Mouse (Mus musculus): ENCODE measurements around the gene Dph1. TPM values are rescaled to one million over a fixed set of nuclear protein-coding genes. Genes with fewer than 3 reads are reported as not detected.

The Dph1 gene
- 12.1 TPM for polyA plus RNA-seq (2014; fragmentation: Illumina TruSeq; extraction: RNeasy Lipid Tissue Mini Kit (QIAGEN cat#74804); ENCODE audit: low read depth, low replicate concordance)

DNA sequence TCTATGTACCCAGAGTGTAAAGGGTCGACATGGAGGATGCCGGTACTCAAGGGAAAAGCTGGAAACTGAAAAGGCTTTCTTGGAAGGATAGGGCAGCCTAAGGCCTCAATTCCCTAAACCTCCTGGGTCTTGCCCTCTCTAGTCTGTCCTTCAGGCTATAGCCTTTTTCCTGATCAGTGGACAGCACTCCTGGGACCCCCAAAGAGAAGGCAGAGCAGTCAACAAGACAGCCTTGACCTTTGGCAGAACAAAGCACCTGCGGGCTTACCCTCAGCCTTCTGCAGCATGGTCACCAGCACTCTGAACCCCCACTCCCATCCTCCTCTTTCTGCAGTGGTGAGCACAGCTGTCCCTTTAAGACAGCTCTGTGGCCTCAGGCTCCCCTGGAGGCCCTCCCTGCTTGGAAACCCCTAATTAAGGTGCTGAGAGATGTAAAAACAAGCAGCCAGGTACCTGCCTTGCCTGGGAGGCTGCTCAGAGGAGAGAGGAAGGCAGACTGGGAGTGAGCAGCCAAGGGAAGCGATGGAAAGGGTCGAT is at the start of gene Dph1:
Gene Dph1, minus strand, starts transcription at position 337 of the 537 bp plus-strand sequence.

DNA sequence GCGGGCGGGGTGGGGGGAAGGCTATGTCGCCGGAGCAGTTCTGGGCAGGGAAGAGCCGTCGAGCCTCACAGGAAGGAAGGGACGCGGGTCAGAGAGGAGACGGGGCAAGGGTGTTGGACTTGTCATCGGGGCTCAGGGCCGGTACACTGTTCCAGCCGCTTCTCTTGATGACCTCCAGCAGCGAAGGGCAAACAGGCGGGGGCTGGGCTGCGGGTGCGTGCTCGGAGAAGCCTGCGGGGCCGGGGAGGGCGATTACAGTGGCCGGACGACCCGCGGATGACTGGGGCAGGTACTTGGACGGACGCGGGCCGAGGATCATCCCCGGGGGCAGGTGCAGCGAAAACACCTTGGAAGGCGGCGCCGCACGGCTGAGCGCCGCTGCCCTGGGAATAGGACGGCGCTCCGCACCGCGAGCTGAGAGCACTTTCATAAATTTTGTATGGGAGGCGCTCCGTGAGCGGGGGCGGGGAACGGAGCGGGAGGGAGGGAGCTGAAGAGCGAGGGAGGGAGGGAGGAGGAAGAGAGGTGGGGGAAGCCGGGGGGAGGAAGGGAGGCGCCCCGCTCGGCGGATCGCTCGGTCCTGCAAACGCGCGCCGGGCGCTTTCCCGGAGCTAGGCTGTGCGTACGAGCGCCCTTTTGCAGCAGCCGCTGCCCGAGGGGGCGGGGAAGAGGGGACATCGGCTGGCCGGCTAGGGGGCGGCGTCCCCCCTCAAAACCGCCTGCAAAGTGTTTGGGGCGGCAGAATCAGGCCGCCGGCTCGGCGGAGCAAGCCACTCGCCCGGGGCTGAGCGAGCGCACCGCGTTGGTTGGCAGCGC is 2.4 kb upstream of the Dph1 start, which contains the start of gene Rtn4rl1:
Gene Rtn4rl1, plus strand, starts transcription at position 528 of the 816 bp plus-strand sequence.

DNA sequence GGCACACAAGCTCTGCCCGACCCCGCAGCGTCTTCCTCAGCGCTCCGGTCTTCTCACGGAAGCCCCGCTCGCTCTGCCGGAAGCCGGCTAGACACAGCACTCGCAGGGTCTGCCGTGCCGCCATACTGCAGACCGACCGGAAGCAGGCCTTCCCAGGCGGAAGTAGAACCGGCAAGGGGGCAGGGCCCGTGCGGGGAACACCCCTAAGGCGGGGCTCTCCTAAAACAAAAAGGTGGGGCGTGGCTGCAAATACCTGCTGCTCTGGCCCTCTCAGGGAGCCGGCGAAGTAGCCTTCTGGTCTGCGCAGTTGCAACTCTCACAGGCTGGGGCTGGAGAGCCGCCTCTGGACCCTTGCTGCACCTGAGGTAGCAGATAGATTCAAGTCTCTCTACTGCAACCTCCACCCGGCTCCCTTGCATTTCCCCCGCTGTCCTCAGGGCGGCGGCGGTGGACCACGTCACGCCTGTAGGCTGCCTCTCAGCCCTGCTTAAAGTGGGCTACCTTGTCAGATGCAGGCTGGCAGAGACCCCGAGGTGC is 12.3 kb downstream of the Dph1 start, which contains the start of gene Ovca2:
Gene Ovca2, minus strand, starts transcription at position 164 of the 537 bp plus-strand sequence.

DNA sequence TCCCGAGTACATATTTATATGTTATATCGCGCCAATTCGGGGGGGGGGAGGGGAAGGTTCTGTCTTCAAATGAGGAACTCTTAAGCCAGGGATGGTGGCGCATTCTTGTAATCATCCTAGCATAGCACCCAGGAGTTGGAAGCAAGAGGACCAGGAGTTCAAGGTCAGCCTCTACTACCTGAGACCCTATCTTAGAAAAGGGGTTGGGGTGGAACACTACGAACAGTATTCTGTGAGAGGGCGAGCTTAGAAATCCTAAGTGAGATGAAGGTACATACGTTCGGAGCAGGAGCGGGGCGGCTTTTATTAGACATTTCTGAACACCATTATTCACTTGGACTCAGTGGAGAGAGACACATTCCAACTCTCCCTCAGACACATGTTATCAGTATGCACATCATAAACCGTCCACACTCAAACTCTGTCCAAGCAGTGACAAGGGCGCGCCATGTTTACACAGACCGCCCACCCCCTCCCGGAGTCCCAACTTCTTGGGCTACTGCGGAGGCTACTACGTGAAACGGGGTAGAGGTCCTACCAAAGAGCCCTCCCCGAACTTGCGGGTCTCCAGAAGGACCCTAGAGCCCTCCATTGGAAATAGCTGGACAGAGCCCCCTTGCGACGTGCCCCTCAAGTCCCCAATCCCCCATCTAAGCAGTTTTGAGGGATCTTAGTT is 21.5 kb downstream of the Dph1 start, which contains the start of gene Hic1:
Gene Hic1, minus strand, starts transcription at position 115 of the 676 bp plus-strand sequence.

Other genes starting within 250 kb of the Dph1 start
- gene Hic1, start 21.7 kb downstream of the Dph1 start, polyA plus RNA-seq (2014; fragmentation: Illumina TruSeq; extraction: RNeasy Lipid Tissue Mini Kit (QIAGEN cat#74804); ENCODE audit: low read depth, low replicate concordance) = 11.8 TPM
- 10.8 TPM for gene Ovca2, start 12.4 kb downstream of the Dph1 start, polyA plus RNA-seq (2014; fragmentation: Illumina TruSeq; extraction: RNeasy Lipid Tissue Mini Kit (QIAGEN cat#74804); ENCODE audit: low read depth, low replicate concordance)
- 5.8 TPM for gene Rtn4rl1, start 2.5 kb upstream of the Dph1 start, polyA plus RNA-seq (2014; fragmentation: Illumina TruSeq; extraction: RNeasy Lipid Tissue Mini Kit (QIAGEN cat#74804); ENCODE audit: low read depth, low replicate concordance)
- gene Rpa1, start 157.1 kb upstream of the Dph1 start, polyA plus RNA-seq (2014; fragmentation: Illumina TruSeq; extraction: RNeasy Lipid Tissue Mini Kit (QIAGEN cat#74804); ENCODE audit: low read depth, low replicate concordance) = 52.9 TPM
- gene Smyd4, start 157.2 kb upstream of the Dph1 start, polyA plus RNA-seq (2014; fragmentation: Illumina TruSeq; extraction: RNeasy Lipid Tissue Mini Kit (QIAGEN cat#74804); ENCODE audit: low read depth, low replicate concordance) = 5.5 TPM
- gene Serpinf1, start 231.5 kb upstream of the Dph1 start, polyA plus RNA-seq (2014; fragmentation: Illumina TruSeq; extraction: RNeasy Lipid Tissue Mini Kit (QIAGEN cat#74804); ENCODE audit: low read depth, low replicate concordance) = 70.7 TPM
- 0.34 TPM for gene Serpinf2, start 248.3 kb upstream of the Dph1 start, polyA plus RNA-seq (2014; fragmentation: Illumina TruSeq; extraction: RNeasy Lipid Tissue Mini Kit (QIAGEN cat#74804); ENCODE audit: low read depth, low replicate concordance)